18 mouse cellular contexts compared by ENCODE assay signal in the genomic region with DNA sequence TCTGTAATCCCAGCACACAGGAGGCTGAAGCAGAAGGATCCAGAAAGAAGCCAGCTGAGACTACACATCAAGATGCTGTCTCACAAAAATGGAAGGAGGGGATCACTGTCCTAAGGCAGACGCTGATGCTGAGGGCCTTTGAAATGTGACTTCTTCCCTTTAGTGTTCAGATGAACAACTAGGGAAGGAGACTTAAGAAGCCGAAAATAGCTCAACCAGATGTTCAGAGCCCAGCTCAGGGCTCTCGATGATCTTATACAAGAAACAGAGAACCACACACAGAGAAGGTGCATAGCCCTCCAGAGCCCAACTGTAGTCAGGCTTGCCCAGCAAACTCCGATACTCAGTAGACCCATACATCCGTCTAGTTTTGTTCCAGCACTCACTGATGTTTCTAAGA.
"Had no signal": no experiment of that assay in that cellular context is flagged by ENCODE, and none has a peak within 500 bp of the region (broad histone marks: within the 10 kb centered on the region; RNA-seq: fewer than 3 reads in every experiment).

No protein-coding gene starts in this region.

- DNase-seq: gastrocnemius, postnatal 36 days; liver, embryonic 13.5 days had no signal

- H3K36me3 ChIP-seq: heart, embryonic 13.5 days; heart, embryonic 15.5 days; hindbrain, embryonic 10.5 days; hindbrain, embryonic 12.5 days; intestine, embryonic 15.5 days; limb, embryonic 10.5 days; limb, embryonic 12.5 days; liver, embryonic 13.5 days; liver, embryonic 15.5 days had no signal

- H3K27ac ChIP-seq: heart, adult 2 months; heart, embryonic 13.5 days; heart, embryonic 15.5 days; hindbrain, embryonic 10.5 days; hindbrain, embryonic 12.5 days; hindbrain, embryonic 14.5 days; intestine, embryonic 15.5 days; left cerebral cortex, adult 2 months; limb, embryonic 10.5 days; limb, embryonic 12.5 days; liver, embryonic 13.5 days; liver, embryonic 15.5 days had no signal

- H3K9me3 ChIP-seq: heart, embryonic 13.5 days; heart, embryonic 15.5 days; hindbrain, embryonic 10.5 days; hindbrain, embryonic 12.5 days; intestine, embryonic 15.5 days; limb, embryonic 10.5 days; limb, embryonic 12.5 days; liver, embryonic 13.5 days; liver, embryonic 15.5 days had no signal

- H3K4me1 ChIP-seq: hindbrain, embryonic 10.5 days; hindbrain, embryonic 12.5 days; intestine, embryonic 15.5 days; limb, embryonic 10.5 days; limb, embryonic 12.5 days had no signal

- H3K27me3 ChIP-seq: heart, embryonic 13.5 days; heart, embryonic 15.5 days; hindbrain, embryonic 12.5 days; intestine, embryonic 15.5 days; limb, embryonic 12.5 days; liver, embryonic 13.5 days; liver, embryonic 15.5 days had no signal

- H3K4me3 ChIP-seq: heart, adult 2 months; heart, embryonic 13.5 days; heart, embryonic 15.5 days; hindbrain, embryonic 10.5 days; hindbrain, embryonic 12.5 days; intestine, embryonic 15.5 days; left cerebral cortex, adult 2 months; limb, embryonic 10.5 days; limb, embryonic 12.5 days; liver, embryonic 13.5 days; liver, embryonic 15.5 days had no signal

- H3K4me2 ChIP-seq: heart, embryonic 11.5 days; heart, embryonic 13.5 days; heart, embryonic 15.5 days; hindbrain, embryonic 12.5 days; hindbrain, embryonic 14.5 days; intestine, embryonic 15.5 days; limb, embryonic 12.5 days; liver, embryonic 11.5 days; liver, embryonic 13.5 days; liver, embryonic 15.5 days had no signal

- ATAC-seq: hindbrain, embryonic 16.5 days; intestine, embryonic 15.5 days; intestine, postnatal 0 days had no signal

- H3K9ac ChIP-seq: heart, embryonic 13.5 days; heart, embryonic 15.5 days; hindbrain, embryonic 12.5 days; hindbrain, embryonic 14.5 days; intestine, embryonic 15.5 days; limb, embryonic 12.5 days; liver, embryonic 13.5 days; liver, embryonic 15.5 days; liver, postnatal 0 days had no signal
